Mouse (Mus musculus) adrenal gland, postnatal 4 days (tissue): ENCODE results near the gene Pax6. TPM values are rescaled to one million over a fixed set of nuclear protein-coding genes. Genes with fewer than 3 reads are reported as not detected.

ENCODE experiments used
- DNase-seq, 2 experiments: peaks; one replicate each; pipeline ENCODE4 v3.0.0; 2021 to 2022; ENCODE audit warnings: low spot score in 2 of 2, mixed read lengths in 2 of 2
- long read RNA-seq, 2 experiments: library from polyadenylated mRNA; stranded (forward); transcript quantifications; one replicate each; pipeline ENCODE4 v2.0.0; 2021
- total RNA-seq, 2 experiments: library from RNA; stranded (reverse); gene quantifications; 2 replicates each; pipeline ENCODE4 v1.2.3; 2021

Pax6 gene
- 1 to 10 TPM; 1.1 to 4.5 TPM for total RNA-seq
- long read RNA-seq, experiment 1: 0 reads
- long read RNA-seq, experiment 2: 0 reads

DNA sequence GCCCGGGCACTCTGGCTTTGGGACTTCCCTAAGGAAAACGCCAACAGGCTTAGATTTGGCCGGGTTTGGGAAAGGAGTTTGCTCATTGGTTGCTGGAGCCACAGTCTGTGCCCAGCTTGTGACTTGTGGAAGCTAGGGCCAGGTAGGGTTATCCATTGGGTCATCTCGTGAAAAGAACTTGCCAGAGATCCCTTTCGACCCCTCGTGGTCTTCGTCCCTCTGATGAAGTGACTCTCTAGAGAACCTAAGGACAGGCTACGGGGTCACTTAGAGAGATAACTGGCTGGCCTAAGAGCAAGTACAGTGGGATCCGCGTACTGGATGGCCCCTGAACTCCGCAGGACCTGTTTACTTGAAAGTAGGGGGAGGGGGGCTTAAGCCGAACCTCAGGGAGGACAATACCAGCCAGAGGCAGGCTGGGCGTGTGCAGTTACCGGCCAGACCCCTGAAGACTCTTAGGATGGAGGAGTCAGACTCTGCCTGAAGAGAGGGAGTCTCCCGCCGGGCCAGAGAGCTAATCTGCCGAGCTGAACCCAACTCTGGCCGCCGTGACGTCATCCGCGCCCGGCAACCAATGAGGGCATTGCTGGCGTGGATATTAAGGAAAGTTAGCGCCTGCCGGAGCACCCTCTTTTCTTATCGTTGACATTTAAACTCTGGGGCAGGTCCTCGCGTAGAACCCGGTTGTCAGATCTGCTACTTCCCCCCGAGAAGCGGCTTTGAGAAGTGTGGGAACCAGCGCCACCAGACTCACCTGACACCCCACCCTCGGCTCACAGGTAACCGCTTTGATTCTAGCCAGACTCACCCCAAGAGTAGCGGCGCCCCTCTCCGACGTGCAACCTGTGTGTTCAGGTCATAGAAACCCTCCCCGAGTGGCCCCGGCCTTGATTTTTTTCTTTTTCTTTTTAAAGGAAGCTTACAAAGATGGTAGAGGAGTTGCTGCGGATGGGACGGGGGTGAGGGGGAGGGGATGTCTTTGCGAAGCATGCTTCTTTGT, at the start of gene Pax6:
Pax6 (plus strand) TSS at position 630 of the 1,000 bp plus-strand sequence.
- DNase-seq: no peak

DNA sequence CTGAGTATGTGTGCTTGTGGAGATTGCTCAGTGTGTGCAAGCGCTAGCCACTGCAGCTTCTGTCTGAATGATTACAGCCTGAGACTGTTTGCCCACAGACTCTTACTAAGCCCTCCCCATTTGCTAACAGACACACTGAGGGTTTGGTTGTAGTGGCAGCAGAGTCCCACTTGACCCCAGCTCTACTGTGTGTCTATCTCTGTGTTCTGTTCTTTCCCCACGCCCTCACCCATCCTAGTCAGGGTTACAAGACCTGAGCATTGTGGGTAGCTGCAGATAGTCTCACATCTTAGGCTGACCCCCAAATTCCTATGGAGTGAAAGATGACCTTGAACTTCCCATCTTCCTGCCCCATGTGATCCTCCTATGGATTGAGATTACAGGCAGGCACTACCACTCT, 19.8 kb upstream of the Pax6 start:
- no peak for DNase-seq

DNA sequence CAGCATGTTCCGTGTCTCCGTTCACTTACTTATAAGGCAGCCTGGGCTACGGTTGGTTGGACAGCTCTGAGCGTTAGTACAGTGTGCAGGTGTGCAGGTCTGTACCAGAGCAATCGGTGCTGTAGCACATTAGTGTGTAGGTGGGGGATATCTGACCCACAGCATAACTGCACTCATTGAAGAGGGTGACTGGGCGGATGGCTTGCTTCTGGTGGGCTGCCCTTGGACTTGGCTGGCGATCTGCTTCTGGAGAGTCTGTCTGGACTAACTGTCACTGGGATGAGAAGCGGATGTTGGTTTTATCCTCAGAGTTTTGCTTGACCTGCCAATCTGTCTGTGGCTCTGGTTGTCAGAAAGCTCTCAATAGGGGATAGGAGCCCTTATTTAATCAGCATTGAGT, 12.2 kb upstream of the Pax6 start:
- DNase-seq: no peak

DNA sequence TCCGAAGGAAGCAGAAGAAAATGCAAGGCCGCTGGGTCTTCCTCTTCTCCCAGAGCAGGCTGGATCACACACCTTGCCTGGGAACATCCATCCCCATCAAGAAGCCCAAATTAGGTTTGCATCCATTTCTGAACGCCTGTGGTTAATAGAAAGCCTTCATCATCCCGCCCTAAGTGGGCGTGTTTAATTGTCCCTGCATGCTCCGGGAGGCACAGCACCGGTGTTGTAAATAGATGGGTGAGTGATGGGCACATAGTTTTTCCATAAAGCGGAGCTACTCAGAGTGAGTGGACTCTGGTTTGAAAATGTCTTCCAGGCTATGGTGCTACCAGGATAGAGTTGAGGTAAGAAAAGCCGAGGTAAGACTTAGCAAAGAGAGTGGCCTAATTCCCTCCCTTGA, 9.3 kb upstream of the Pax6 start:
- no peak for DNase-seq

DNA sequence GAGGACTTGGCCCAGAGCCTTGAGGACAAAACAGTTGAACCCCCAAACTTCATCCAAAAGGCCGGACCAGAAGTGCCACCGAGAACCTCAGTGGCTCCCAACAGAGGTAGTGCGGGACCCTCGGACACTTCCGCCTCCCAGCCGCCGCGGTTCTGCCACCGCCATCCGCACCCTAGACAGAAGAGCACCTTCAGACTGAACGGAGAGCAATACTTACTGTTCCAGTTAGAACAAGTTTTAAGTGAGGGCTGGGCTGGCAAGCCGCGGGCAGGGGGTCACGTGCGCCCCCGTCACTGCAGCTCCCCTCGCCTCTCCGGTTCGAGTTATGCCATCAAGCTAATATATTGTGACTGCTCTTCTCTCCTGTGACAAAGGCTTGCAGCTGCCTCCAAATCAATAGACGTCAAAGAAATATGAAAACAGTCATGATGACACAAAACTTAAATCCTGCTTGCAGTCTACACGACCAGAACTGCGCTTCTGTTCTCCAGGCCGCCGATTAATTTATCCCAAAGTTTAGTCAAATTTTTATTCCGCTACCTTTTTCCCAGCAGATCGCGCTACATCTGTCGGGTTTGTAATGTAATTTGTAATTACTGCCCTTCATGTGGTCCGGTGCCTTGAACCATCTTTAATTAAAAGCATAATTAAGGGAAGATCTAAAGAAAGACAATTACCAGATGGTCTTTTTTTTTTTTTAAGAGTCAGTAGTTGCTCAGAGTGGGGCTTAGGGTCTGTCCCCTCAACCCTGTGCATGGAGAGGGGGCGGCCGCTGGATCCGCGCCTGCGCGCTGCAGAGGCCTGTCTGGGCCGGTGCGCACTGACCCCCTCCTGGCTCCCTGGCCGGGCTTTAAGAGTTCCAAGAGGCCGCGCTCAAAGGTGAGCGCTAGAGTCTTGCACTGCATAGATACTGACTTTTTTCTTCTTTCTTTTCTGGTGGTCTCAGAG, 8.5 kb upstream of the Pax6 start:
- no peak for DNase-seq

DNA sequence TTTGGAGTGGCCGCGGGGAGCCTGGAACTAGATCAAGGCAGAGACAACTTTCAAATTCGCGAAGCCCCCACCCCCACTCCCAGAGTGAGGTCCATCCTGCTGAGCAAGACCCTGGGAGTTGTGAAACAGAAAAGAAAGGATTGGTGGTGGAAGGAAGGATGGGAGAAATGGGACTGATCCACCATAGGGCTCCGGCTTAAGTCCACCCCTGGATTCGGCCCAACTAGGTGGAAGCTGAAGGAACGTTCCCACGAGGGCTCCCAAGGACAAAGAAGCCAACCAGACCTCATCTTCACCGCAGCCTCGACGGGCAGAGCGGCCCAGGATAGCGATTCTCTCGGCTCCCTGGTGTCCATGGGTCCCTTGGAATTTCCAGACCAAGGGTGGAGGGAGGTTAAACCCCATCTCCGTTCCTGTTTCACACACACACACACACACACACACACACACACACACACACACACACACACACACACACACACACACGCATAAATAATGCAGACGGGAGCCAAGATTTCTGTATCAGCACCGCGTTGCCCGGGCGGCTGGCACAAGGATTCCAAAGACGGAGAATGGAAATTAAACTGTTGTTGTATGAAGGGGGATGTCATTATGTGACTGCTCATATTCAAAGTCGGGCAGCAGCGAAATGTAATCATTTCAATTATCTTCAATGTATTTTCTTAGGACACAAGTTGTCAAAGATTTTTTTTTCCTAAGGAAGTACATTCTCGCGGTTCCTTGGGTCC, 7.7 kb upstream of the Pax6 start:
- DNase-seq: no peak

DNA sequence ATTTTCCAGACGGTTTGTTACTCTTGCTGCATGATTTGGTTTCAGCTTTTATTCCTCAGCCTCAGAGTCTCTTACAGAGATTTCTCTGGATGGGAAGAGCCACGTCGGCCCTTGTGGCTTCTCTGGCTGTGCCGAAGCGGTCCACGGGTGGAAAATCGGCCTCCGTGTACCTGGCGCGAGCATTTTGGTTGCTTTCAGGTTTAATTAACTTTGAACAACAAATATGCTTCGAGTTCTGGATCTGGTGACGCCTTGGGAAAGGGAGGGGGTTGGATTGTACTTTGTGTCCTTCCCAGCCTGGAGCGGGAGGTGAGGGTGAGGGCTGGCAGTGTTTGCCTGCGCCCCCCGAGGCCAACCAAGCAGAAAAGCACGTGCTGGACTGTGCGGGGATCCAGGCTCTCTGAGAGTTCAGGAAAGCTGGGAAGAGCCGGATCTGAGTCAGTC, 7.1 kb upstream of the Pax6 start:
- no peak for DNase-seq

DNA sequence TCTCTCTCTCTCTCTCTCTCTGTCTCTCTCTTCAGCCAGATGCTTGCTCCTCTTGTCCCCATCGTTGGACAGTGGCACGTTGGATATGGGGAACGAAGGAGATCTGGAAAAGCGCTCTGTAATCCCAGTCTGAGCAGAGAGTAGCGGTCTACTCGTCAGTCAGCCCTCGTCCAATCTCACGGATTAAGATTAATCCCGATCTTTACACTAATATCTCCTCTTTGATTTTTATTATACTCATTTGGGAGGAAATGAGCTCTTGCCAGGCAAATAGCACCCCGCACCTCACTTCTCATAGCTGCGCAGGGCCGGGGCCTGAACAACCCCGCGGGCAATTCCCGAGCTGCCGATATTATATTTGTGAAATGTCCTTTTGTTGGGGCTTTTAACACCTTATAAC, 6.6 kb upstream of the Pax6 start:
- DNase-seq: no peak

DNA sequence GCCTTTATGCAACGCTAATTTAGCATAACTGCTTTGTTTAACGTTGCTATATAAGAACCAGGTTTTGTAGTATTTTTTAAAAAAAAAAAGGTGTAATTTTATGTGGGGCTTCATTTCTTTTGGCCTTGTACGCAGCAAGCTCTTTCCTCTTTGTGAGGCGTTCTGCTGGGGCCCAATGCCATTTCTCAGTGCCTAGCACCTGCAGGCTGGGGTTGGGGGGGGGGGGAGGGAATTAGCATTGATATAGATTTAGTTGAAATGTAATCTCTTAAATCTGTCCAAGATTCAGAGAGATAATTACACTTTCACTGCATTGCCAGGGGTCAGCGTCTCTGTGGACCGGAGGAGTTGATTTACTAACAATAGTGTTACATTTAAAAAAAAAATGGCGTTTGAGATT, 6.1 kb upstream of the Pax6 start:
- no peak for DNase-seq

DNA sequence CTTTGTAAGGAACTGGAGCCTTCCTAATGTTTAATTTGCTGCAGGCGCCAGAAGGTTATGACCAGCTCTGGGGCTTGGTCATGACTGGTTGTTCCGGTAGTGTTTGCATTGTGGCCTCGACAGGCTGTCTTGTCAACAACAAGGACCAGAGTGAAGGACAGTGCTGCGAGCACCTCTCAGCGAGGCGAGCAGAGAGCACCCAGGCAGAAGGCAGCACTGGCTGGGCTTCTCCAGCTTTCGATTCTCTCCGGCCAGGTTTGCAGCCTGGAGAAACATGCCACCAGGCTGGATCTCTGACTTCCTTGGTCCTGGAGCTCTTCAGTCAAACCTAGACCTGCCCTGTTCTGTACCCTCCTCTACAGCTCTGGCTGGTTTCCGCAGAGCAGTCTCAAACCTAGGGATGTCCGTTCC, 5.6 kb upstream of the Pax6 start:
- DNase-seq: no peak

DNA sequence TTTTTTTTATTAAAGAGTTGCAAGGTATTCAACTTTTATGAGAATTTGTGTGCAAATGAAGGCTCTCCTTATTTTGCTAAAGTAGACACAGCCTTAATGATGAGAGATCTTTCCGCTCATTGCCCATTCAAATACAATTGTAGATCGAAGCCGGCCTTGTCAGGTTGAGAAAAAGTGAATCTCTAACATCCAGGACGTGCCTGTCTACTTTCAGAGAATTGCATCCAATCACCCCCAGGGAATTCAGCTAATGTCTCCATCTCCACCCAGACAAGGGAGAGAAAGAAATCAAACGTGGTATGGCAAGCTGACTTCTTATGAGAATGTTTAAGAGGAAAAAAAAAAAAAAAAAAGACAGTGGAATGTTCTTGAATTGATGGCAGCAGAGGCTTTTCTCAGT, 3.7 kb upstream of the Pax6 start:
- DNase-seq: no peak

DNA sequence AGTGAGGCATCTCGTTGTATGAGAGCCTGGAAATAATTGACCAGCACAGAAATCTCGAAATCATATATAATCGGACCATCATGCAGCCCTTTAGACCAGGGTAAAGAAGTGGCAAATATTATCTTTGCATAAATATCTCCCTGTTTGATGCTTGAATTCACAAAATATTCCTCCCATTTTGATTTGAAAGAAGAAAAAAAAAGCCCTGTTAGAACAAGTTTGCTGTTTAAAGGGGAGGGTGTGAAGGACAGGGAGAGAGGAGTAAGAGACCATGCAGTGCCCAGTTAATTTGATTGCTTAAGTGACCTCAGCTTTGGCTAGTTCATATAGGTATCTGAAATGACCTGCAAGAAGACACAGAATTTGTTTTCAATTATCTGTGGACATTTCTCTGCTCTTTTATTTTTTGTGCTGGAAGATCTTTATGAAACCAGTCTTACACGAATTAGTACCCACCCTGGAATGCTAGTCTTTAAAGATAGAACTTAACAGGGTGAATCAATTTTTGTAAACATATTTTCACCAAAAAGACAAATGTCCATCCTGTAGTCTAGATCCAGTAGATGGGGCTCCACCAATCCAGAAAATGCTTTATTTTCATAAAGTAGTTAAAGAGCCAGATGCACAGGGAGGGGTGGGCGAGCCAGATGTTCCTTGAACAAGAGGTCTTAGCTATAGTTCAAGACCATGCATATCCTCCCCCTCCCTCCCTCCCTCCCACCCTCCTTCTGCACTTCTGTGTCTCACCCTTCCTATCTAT, 3.0 kb upstream of the Pax6 start:
- DNase-seq: no peak

DNA sequence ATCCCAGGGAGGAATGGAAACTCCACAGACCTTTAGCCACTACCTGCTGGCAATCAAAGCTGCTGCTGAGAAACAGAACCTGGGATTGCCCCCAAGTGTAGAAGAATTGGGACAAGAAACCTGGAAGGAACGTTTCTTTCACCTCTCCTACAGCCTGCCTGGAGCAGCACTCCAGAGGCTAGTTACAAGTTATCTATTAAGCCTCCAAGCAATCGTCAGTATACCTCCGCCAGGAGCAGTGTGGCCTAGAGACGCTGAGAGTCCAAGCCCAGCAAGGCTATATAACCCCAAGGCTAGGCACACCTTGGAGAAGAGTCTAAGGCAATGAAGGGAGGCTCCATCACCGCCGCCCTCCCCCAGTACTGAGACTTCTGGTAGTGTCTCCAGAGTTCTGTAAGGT, 2.4 kb upstream of the Pax6 start:
- no peak for DNase-seq

DNA sequence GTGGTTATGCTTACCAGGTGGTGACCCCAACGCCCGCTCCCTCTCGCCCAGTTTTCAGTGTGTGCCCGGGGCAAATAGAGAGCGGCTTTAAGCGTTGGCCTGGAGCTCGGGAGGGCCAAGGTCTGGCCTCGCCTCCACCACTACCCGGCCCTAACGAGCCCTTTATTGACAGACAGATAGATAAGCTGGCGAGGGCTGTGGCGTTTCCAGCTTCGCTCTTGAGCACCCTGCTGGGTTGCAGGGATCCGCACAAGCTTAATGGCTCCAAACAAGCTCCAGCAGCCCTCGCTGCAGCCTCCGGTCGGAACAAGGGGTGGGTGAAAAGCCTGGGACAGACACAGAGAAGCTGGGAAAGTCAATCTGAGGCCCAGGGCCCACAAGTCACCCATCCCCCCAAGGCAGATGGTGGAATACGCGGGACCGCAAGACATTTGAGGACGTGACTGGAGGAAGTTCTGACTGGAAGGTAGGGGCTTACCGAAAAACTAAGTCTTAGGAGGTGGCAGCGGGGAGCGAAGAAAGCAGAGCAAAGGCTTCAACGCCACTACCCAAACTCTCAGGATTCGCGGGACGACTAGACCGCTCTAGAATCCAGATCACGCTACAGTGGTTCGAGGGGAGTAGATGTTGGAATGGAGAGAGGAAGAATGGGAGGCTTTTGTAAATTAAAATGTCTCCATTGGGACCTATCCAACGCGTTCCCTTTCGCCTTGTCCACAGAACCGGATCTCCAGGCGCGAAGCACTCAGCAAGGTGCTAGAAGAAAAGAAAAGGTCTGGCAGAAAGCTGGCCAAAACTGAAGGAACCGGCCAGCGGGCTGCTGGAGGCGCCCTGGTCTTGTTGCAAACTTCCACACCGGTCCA, 1.7 kb upstream of the Pax6 start:
- DNase-seq: no peak

DNA sequence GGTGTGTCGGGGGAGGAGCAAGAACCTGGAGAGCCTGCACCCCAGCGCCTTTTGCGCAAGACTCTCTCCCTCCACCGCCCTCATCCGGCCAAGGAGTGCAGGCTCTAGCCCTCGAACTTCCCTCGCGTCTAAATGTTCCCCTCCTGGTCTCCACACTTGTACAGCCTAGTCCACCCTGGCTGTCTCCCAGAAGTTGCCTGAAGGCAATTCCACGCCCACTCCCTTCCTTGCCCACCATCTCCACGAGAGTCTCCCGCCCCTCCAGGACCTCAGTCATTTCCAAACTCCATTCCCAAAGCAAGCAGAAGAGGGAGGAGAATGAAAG, 1.1 kb upstream of the Pax6 start:
- DNase-seq: no peak

DNA sequence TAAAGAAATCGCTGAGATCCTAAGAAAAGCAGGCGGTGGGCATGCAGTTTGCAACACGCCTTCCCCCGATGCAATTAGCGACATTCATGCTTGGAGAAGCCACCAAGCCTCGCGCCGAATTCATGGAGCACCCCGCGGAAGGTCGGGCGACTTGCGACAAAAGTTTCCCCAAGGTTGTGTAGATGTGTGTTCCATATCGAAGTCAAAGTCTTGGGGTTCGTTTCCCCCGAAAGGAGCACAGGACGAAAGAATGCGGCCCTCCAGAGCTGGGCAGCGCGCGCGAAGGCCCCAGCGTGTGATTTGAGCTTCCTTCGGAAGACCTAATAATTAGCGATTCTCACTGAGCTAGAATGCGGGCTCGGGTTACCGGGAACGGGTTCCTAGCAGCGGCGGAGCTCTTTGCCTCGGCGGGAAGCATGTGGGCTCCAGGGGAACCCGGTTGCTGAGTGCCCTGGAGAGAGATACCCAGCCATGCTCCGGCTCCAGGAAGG, 716 bp downstream of the Pax6 start:
- no peak for DNase-seq

DNA sequence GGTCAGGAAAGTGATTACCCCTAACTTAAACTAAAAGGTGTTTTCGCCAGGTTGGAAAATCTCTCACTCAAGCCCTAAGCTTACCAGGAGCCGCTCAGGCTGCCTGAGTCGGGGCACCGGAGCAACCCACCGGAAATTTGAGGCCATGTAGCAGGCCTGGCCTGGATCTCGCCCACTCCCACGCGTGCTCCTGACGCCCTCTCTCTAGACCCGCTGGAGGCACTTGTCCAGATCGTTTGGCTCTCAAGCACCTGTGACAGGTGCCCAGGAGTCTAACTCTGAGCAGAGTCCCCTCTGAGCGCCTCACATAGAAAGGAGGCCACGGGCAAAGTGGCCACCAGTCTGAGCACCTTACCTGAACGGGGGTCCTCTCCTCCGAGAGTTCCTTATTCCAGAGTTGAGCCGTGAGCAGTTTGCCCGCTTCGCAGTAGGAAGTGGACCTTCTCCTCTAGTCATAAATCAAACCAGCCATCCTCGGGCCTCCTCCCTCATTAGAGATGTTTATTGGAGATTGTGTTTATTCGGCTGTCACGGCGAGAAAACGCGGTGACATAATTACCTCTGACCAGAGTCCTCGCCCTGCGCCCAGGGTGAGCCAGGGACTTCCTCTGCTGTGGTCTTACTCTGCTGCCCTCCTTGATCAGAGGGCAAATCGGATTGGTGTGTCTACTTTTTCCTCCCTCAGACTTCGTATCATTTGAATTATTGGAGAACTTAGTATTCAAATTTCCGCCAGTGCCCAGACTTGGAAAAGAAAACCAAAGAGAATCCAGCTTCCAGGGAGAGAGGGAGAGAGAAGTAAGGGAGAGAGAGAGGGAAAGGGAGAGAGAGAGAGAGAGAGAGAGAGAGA, 1.4 kb downstream of the Pax6 start:
- no peak for DNase-seq

DNA sequence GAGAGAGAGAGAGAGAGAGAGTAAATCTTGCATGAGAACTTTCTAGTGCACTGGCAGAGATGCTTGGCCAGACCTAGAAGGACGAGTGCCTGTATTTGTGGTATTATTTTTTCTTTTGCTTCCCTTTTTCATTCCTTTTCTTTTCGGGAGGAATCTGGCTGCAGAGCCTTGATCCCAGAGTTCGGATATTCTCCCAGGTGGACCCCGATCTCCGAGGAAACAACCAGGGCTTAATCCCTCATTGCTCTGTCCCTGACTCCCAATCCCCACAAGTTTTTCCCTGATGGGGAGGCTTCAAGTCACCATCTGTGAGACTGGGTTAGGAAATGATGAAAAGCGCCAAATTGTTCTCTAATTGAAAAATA, 2.0 kb downstream of the Pax6 start:
- no peak for DNase-seq
